Mouse (Mus musculus) bone marrow macrophage, adult 2 months (primary cell): ENCODE results near the gene Tada1.

Experiments
- CTCF ChIP-seq: IDR thresholded peaks from 2 replicates; pipeline ENCODE4 v1.5.1; 2012; ENCODE audit warnings: low read depth, mild to moderate bottlenecking, low read length, moderate library complexity
- POLR2A ChIP-seq: IDR thresholded peaks from 2 replicates; pipeline ENCODE4 v1.6.1; 2012; ENCODE audit warnings: mild to moderate bottlenecking, low read depth, low read length, borderline replicate concordance

GRCm38 (mm10) chr1:166363122-166363521 is 15.8 kb upstream of the Tada1 start:
- TF ChIP-seq CTCF (no peak), POLR2A (no peak)
